Mouse (Mus musculus): ENCODE data around the gene Tdg. TPM values are rescaled to one million over a fixed set of nuclear protein-coding genes. Genes with fewer than 3 reads are reported as not detected.

Tdg gene
- total and polyA plus RNA-seq, 3 experiments = 63.0 to 115 (median 88.9) TPM

DNA sequence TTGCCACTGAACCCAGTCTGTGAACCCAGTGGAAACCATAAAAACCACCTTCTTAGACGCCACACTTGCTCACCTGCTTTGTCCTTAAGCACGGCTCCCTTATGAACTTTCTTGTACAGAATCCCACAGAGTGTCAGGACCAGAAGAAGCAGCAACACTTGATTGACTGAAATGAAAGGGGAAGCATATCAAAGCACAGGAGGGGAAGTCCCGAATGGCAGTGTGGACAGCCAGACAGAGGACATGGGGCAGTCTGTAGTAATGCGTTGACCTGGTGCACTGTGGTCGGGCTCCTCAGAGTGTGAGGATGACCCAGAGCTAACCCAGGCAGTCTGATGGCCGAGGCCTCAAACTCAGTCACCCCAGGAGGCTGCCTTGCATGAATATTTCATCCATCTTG, 40.6 kb downstream of the Tdg start:
- no peaks in the 10 kb centered on the region for H3K9me3 ChIP-seq (replicated peaks; ENCODE audit: low read length)
- no peak overlapping the region for H3K27ac ChIP-seq (ENCODE audit: insufficient read depth, low read depth)
- no peak overlapping the region for H3K4me2 ChIP-seq (ENCODE audit: insufficient read depth, low read depth, poor library complexity, severe bottlenecking)
- in situ Hi-C loops (cut with MboI; ENCODE audit: low pct_ligation_motif_present, low pct_unique_long_range_greater_than_20kb, low sequenced_read_pairs) (no loop called here), dilution Hi-C loops (cut with MboI; ENCODE audit: extremely low pct_ligation_motif_present, extremely low pct_unique_long_range_greater_than_20kb, low sequenced_read_pairs) (no loop called here)
- no peak for DNase-seq (ENCODE audit: extremely low read depth)
- H3K9ac ChIP-seq (ENCODE audit: insufficient read depth, low read depth) = no peak overlapping the region
- no peaks in the 10 kb centered on the region for H3K36me3 ChIP-seq (replicated peaks in 1 of 2; ENCODE audit: control insufficient read depth in 1 of 2, insufficient read depth in 1 of 2, low read length in 1 of 2)
- no peak overlapping the region for H3K4me3 ChIP-seq (replicated peaks in 1 of 3; ENCODE audit: low read depth in 2 of 3, low read length in 2 of 3, poor library complexity in 1 of 3)
- peaks cover 9 to 11% of the 10 kb centered on the region in 2 experiments for H3K4me1 ChIP-seq (ENCODE audit: control insufficient read depth in 1 of 2, insufficient read depth in 2 of 2)
- H3K79me2 ChIP-seq (replicated peaks; ENCODE audit: control insufficient read depth, extremely low read depth, insufficient read depth, poor library complexity, severe bottlenecking) = no peaks in the 10 kb centered on the region
- no peaks in the 10 kb centered on the region for H3K27me3 ChIP-seq (replicated peaks)
- no peak for TF ChIP-seq TBP (conservative IDR thresholded peaks at IDR 0.05; ENCODE audit: low read depth, low read length)
- no peak for TF ChIP-seq ZNF384 (IDR thresholded peaks at IDR 0.05; ENCODE audit: low read depth, low read length)
- no peak for TF ChIP-seq ETS1 (conservative IDR thresholded peaks at IDR 0.05; ENCODE audit: low read depth, low read length)
- no peak for TF ChIP-seq MEF2A (IDR thresholded peaks at IDR 0.05; ENCODE audit: borderline replicate concordance, low read depth, low read length)
- no peak for TF ChIP-seq USF1 (IDR thresholded peaks at IDR 0.05; ENCODE audit: low read depth, low read length)
- no peak for TF ChIP-seq ZC3H11A (IDR thresholded peaks at IDR 0.05; ENCODE audit: low read depth, low read length)
- TF ChIP-seq TCF12 (IDR thresholded peaks at IDR 0.05; ENCODE audit: low read depth, low read length) = no peak
- no peak for TF ChIP-seq SIN3A (IDR thresholded peaks at IDR 0.05; ENCODE audit: low read length)
- TF ChIP-seq POLR2A (IDR thresholded peaks at IDR 0.05; ENCODE audit: low read depth, low read length) = no peak
- TF ChIP-seq CHD1 (IDR thresholded peaks at IDR 0.05; ENCODE audit: low read depth, low read length) = no peak
- TF ChIP-seq POLR2AphosphoS2 (IDR thresholded peaks at IDR 0.05; ENCODE audit: low read depth, low read length) = no peak

DNA sequence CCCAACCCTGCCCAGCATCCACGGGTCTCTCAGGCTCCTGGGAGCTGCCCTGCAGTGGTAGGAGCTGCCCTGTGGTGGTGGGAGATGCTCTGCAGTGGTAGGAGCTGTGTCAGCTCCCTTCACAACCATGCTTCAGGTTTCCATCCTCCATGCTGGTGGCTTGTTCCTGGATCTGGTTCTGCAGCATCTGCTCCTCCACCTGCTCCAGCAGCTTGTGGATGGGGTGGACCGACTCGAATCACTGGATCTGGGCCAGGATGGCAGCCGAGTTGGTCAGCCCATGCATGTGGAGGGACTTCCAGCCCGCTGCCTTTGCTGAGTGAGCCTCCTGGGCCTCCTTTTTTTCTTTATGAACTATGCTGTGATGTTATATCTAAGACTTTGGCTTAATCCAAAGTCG, 47.3 kb downstream of the Tdg start:
- Histone ChIP-seq H3K36me3 (replicated peaks in 1 of 2; ENCODE audit: control insufficient read depth in 1 of 2, insufficient read depth in 1 of 2, low read length in 1 of 2) (no peaks in the 10 kb centered on the region), H3K9me3 (replicated peaks; ENCODE audit: low read length) (no peaks in the 10 kb centered on the region), H3K27me3 (replicated peaks) (no peaks in the 10 kb centered on the region), H3K4me1 (ENCODE audit: control insufficient read depth in 1 of 2, insufficient read depth in 2 of 2) (no peaks in the 10 kb centered on the region), H3K27ac (ENCODE audit: insufficient read depth, low read depth) (no peak overlapping the region), H3K4me2 (ENCODE audit: insufficient read depth, low read depth, poor library complexity, severe bottlenecking) (no peak overlapping the region), H3K4me3 (replicated peaks in 1 of 3; ENCODE audit: low read depth in 2 of 3, low read length in 2 of 3, poor library complexity in 1 of 3) (no peak overlapping the region), H3K9ac (ENCODE audit: insufficient read depth, low read depth) (no peak overlapping the region), H3K79me2 (replicated peaks; ENCODE audit: control insufficient read depth, extremely low read depth, insufficient read depth, poor library complexity, severe bottlenecking) (no peaks in the 10 kb centered on the region)
- dilution Hi-C loops (cut with MboI; ENCODE audit: extremely low pct_ligation_motif_present, extremely low pct_unique_long_range_greater_than_20kb, low sequenced_read_pairs) (no loop called here), in situ Hi-C loops (cut with MboI; ENCODE audit: low pct_ligation_motif_present, low pct_unique_long_range_greater_than_20kb, low sequenced_read_pairs) (no loop called here)
- TF ChIP-seq SIN3A (IDR thresholded peaks at IDR 0.05; ENCODE audit: low read length) (no peak), JUND (conservative IDR thresholded peaks at IDR 0.05; ENCODE audit: low read depth, low read length) (no peak), GABPA (IDR thresholded peaks at IDR 0.05; ENCODE audit: insufficient replicate concordance, low read depth, low read length) (no peak), MAX (IDR thresholded peaks at IDR 0.05; ENCODE audit: low read length) (no peak), ZKSCAN1 (IDR thresholded peaks at IDR 0.05; ENCODE audit: borderline replicate concordance, low read depth, low read length) (no peak), POLR2A (IDR thresholded peaks at IDR 0.05; ENCODE audit: low read depth, low read length) (no peak), MXI1 (IDR thresholded peaks at IDR 0.05; ENCODE audit: low read depth, low read length) (no peak), TCF12 (IDR thresholded peaks at IDR 0.05; ENCODE audit: low read depth, low read length) (no peak), ETS1 (conservative IDR thresholded peaks at IDR 0.05; ENCODE audit: low read depth, low read length) (no peak), ELF1 (IDR thresholded peaks at IDR 0.05; ENCODE audit: low read depth, low read length) (no peak), POLR2AphosphoS2 (IDR thresholded peaks at IDR 0.05; ENCODE audit: low read depth, low read length) (no peak), TBP (conservative IDR thresholded peaks at IDR 0.05; ENCODE audit: low read depth, low read length) (no peak), BHLHE40 (IDR thresholded peaks at IDR 0.05; ENCODE audit: low read depth, low read length) (no peak), NRF1 (IDR thresholded peaks at IDR 0.05; ENCODE audit: low read depth, low read length) (no peak)
- DNase-seq (ENCODE audit: extremely low read depth) = no peak
